Mouse (Mus musculus) lung, embryonic 15.5 days (tissue): ENCODE results near the gene Rmnd1. TPM values are rescaled to one million over a fixed set of nuclear protein-coding genes. Genes with fewer than 3 reads are reported as not detected.

ENCODE experiments used
- polyA plus RNA-seq: library from polyadenylated mRNA; unstranded; fragments of >200 nt; fragmentation: Nextera tagmentation; extraction: Ambion mirVana; gene quantifications from 2 replicates; pipeline ENCODE4 v1.2.1, GENCODE M21; 2015

Rmnd1 gene
- polyA plus RNA-seq, 1 experiment from 2014 or later: 47.9 TPM

Other genes with a start within 250 kb of the Rmnd1 start
- 67.0 and 71.5 TPM in 2 replicates for gene Akap12, start 166.0 kb downstream of the Rmnd1 start, polyA plus RNA-seq
- 15.5 and 16.6 TPM in 2 replicates for gene Zbtb2, start 44.3 kb downstream of the Rmnd1 start, polyA plus RNA-seq
- 19.0 and 19.5 TPM in 2 replicates for gene Armt1, start 79 bp upstream of the Rmnd1 start, polyA plus RNA-seq
- 0.24 and 0.39 TPM in 2 replicates for gene Ccdc170, start 50.1 kb upstream of the Rmnd1 start, polyA plus RNA-seq
- 0.26 TPM in 2 replicates for gene Esr1, start 179.2 kb upstream of the Rmnd1 start, polyA plus RNA-seq